ENCODE assay signal across 30 mouse cellular contexts in the genomic region with DNA sequence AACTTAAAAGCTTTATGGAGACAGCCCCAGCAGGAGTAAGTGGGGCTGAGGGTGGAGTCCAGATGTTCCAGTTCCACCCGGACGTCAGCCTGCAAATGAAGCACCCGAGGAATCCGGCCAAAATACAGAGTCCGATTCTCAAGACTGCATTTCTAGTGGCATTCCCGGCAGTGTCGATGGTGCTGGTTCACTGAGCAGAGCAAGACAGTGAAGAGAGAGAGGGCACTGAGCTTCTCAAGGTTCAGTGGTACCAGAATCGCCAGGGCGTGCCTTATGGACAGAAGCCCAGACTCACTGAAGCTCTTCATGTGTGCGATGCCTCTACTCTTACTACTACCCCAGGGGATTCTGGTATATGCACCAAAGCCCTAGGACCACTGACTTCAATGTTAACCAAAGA. TPM values are rescaled to one million over a fixed set of nuclear protein-coding genes. Genes with fewer than 3 reads are reported as not detected.
DNase-seq lines count a peak whose midpoint lies in the region; ATAC-seq lines count a peak whose summit lies in the region.
"Had no signal": no experiment of that assay in that cellular context is flagged by ENCODE, and none has a peak within 500 bp of the region (broad histone marks: within the 10 kb centered on the region; RNA-seq: fewer than 3 reads in every experiment).

No protein-coding gene starts in this region.

- H3K4me2 ChIP-seq in heart, embryonic 11.5 days, result no peak overlapping the region
- H3K4me2 ChIP-seq in forebrain, embryonic 13.5 days, result no peak overlapping the region
- H3K4me2 ChIP-seq: embryonic facial prominence, embryonic 12.5 days; hindbrain, embryonic 14.5 days had no signal

- intact Hi-C loops in gastrocnemius, postnatal 14 days (cut with DNase I; ENCODE audit: low total_unique reads), result no loop called here

- H3K27me3 ChIP-seq in heart, embryonic 11.5 days (ENCODE audit: control insufficient read depth, insufficient read depth, low read length), result no peaks in the 10 kb centered on the region
- no peaks in the 10 kb centered on the region for H3K27me3 ChIP-seq in forebrain, embryonic 13.5 days
- H3K27me3 ChIP-seq: CH12.LX; embryonic facial prominence, embryonic 12.5 days had no signal

- no peaks in the 10 kb centered on the region for H3K9me3 ChIP-seq in heart, embryonic 11.5 days (replicated peaks; ENCODE audit: control insufficient read depth, low read length)
- H3K9me3 ChIP-seq in forebrain, embryonic 13.5 days (replicated peaks), result no peaks in the 10 kb centered on the region
- H3K9me3 ChIP-seq: embryonic facial prominence, embryonic 12.5 days; heart, embryonic 10.5 days had no signal

- ATAC-seq in heart, embryonic 11.5 days (replicated peaks; ENCODE audit: insufficient number of reproducible peaks, low FRiP score, low TSS enrichment), result no peak
- ATAC-seq in forebrain, embryonic 13.5 days, result no peak
- ATAC-seq: forebrain, embryonic 16.5 days; intestine, postnatal 0 days had no signal

- peaks cover 14% of the 10 kb centered on the region for H3K36me3 ChIP-seq in heart, embryonic 11.5 days (ENCODE audit: control insufficient read depth, insufficient read depth, low read length)
- H3K36me3 ChIP-seq in forebrain, embryonic 13.5 days (ENCODE audit: poor library complexity, severe bottlenecking), result peaks cover 32% of the 10 kb centered on the region

- H3K4me1 ChIP-seq in heart, embryonic 11.5 days (ENCODE audit: control insufficient read depth, insufficient read depth, low read length), result peaks cover 13% of the 10 kb centered on the region
- no peaks in the 10 kb centered on the region for H3K4me1 ChIP-seq in forebrain, embryonic 13.5 days
- H3K4me1 ChIP-seq: embryonic facial prominence, embryonic 12.5 days had no signal

- no peak overlapping the region for H3K27ac ChIP-seq in heart, embryonic 11.5 days (ENCODE audit: low read depth, low read length)
- H3K27ac ChIP-seq in forebrain, embryonic 13.5 days, result no peak overlapping the region
- H3K27ac ChIP-seq: embryonic facial prominence, embryonic 12.5 days; heart, embryonic 10.5 days; hindbrain, embryonic 14.5 days; liver, embryonic 14.5 days; macrophage; stomach, postnatal 0 days had no signal

- no peak overlapping the region for H3K4me3 ChIP-seq in heart, embryonic 11.5 days (ENCODE audit: low read depth, low read length)
- no peak overlapping the region for H3K4me3 ChIP-seq in forebrain, embryonic 13.5 days
- H3K4me3 ChIP-seq: embryonic facial prominence, embryonic 12.5 days; heart, embryonic 10.5 days had no signal

- 94% methylated on average over 10 of the region's 10 CpGs for WGBS in heart, embryonic 11.5 days (ENCODE audit: insufficient replicate concordance)
- 89% methylated on average over 10 of the region's 10 CpGs for WGBS in forebrain, embryonic 13.5 days

- H3K9ac ChIP-seq in heart, embryonic 11.5 days (ENCODE audit: low read depth, low read length), result no peak overlapping the region
- no peak overlapping the region for H3K9ac ChIP-seq in forebrain, embryonic 13.5 days
- H3K9ac ChIP-seq: embryonic facial prominence, embryonic 12.5 days; hindbrain, embryonic 14.5 days; liver, embryonic 14.5 days had no signal

- peak; percentile 8 for DNase-seq in gastrocnemius, postnatal 14 days
- no peak for DNase-seq in gastrocnemius, adult 18-20 months (ENCODE audit: low spot score)
- peak; percentile 96 for DNase-seq in kidney, adult 9 months
- peak; percentile 78 for DNase-seq in kidney, postnatal 10 days
- no peak for DNase-seq in thymus, postnatal 4 days
- DNase-seq in left cerebral cortex, adult 11 months (ENCODE audit: low spot score), result no peak
- DNase-seq: adrenal gland, postnatal 14 days; cerebellum, adult 11 months; cerebellum, adult 9-10 months; embryo, embryonic 11 days; gastrocnemius, postnatal 10 days; liver; lung, adult 2 months; lung, postnatal 10 days; midbrain, embryonic 14.5 days; right cerebral cortex, adult 18-20 months; right cerebral cortex, postnatal 4 days; thymus, adult 18-20 months; thymus, postnatal 25 days had no signal

RNA-seq across cellular contexts. Expression of a gene that starts 56.6 kb away (rescaled TPM):
- 10 to 100 TPM; 13.4 to 14.4 TPM for total RNA-seq in gastrocnemius, postnatal 14 days (2021)
- 10 to 100 TPM; 10.4 to 16.0 TPM for total RNA-seq in gastrocnemius, adult 18-20 months (2021)
- polyA plus RNA-seq in heart, embryonic 11.5 days (2014; fragmentation: Nextera tagmentation; extraction: Ambion mirVana), result 36.8 and 41.5 TPM in 2 replicates
- polyA plus RNA-seq in forebrain, embryonic 13.5 days (2015; fragmentation: Nextera tagmentation; extraction: Ambion mirVana), result 24.8 and 25.9 TPM in 2 replicates

Comparison
In these comparisons a context has a peak if more than half of its experiments do, and no peak if none do; other contexts are left out.
1. DNase-seq: peak in gastrocnemius, postnatal 14 days (single experiment), kidney, adult 9 months (single experiment) and kidney, postnatal 10 days (single experiment); none in gastrocnemius, adult 18-20 months (single experiment), thymus, postnatal 4 days (single experiment) and left cerebral cortex, adult 11 months (single experiment).